Comparison of ENCODE assay signal across 9 mouse cellular contexts in genomic region chr3:84937360-84938355, GRCm38 (mm10).
A peak's percentile ranks its signal among the peaks of the same experiment; 100 is the strongest.
DNase-seq lines count a peak whose midpoint lies in the region; ATAC-seq and TF ChIP-seq lines count a peak whose summit lies in the region.
"Had no signal": no experiment of that assay in that cellular context is flagged by ENCODE, and none has a peak within 500 bp of the region (broad histone marks: within the 10 kb centered on the region; RNA-seq: fewer than 3 reads in every experiment).

No protein-coding gene starts in this region.

- WGBS in forebrain, embryonic 12.5 days: 23% methylated on average over 12 of the region's 12 CpGs
- 27% methylated on average over 12 of the region's 12 CpGs for WGBS in neural tube, embryonic 15.5 days

- no peaks in the 10 kb centered on the region for H3K9me3 ChIP-seq in forebrain, embryonic 12.5 days
- no peaks in the 10 kb centered on the region for H3K9me3 ChIP-seq in neural tube, embryonic 15.5 days (replicated peaks)

- H3K36me3 ChIP-seq in forebrain, embryonic 12.5 days (replicated peaks): no peaks in the 10 kb centered on the region
- no peaks in the 10 kb centered on the region for H3K36me3 ChIP-seq in neural tube, embryonic 15.5 days

- TF ChIP-seq CTCF in left cerebral cortex, adult 2 months (IDR thresholded peaks at IDR 0.05): no peak

- H3K4me2 ChIP-seq in forebrain, embryonic 12.5 days: peak overlapping the region; percentile 27; the same call in 1 of the 2 replicates
- no peak overlapping the region for H3K4me2 ChIP-seq in neural tube, embryonic 15.5 days

- H3K4me1 ChIP-seq in forebrain, embryonic 12.5 days: peaks cover 18% of the 10 kb centered on the region
- H3K4me1 ChIP-seq in neural tube, embryonic 15.5 days: peaks cover 5% of the 10 kb centered on the region

- H3K27ac ChIP-seq in left cerebral cortex, adult 2 months: peak overlapping the region; percentile 51
- H3K27ac ChIP-seq in forebrain, embryonic 12.5 days: peak overlapping the region; percentile 86
- H3K27ac ChIP-seq in neural tube, embryonic 15.5 days (replicated peaks): peak overlapping the region; percentile 56; the same call in 1 of the 2 replicates

- no peaks in the 10 kb centered on the region for H3K27me3 ChIP-seq in forebrain, embryonic 12.5 days
- no peaks in the 10 kb centered on the region for H3K27me3 ChIP-seq in neural tube, embryonic 15.5 days (replicated peaks)
- H3K27me3 ChIP-seq: Patski had no signal

- H3K4me3 ChIP-seq in left cerebral cortex, adult 2 months: no peak overlapping the region
- no peak overlapping the region for H3K4me3 ChIP-seq in forebrain, embryonic 12.5 days (replicated peaks)
- H3K4me3 ChIP-seq in neural tube, embryonic 15.5 days (replicated peaks): no peak overlapping the region

- DNase-seq in left cerebral cortex, adult 2 months (ENCODE audit: extremely low spot score in 1 of 2, low spot score in 2 of 2): peak in 1 of 2 experiments; percentile 21
- DNase-seq in left cerebral cortex, adult 11 months (ENCODE audit: low spot score): no peak
- DNase-seq in layer of hippocampus, postnatal 14 days (ENCODE audit: low spot score in 2 of 2): peak; percentile 48 to 57
- no peak for DNase-seq in lung, postnatal 25 days (ENCODE audit: low spot score)
- DNase-seq in spleen, adult 18-20 months: no peak

- H3K9ac ChIP-seq in forebrain, embryonic 12.5 days: no peak overlapping the region
- H3K9ac ChIP-seq in neural tube, embryonic 15.5 days (replicated peaks): no peak overlapping the region

- intact Hi-C loops in left cerebral cortex, adult 2 months (cut with DNase I): loop anchor here (5.0 kb wide), 1 partner anchor 985 kb away; no protein-coding TSS in a partner anchor

- ATAC-seq in forebrain, embryonic 12.5 days (ENCODE audit: low FRiP score): peak; percentile 92
- ATAC-seq in neural tube, embryonic 15.5 days (ENCODE audit: low FRiP score): no peak; the same call in 1 of the 2 replicates
- ATAC-seq in monocyte, adult 5-6 weeks (replicated peaks; ENCODE audit: insufficient number of reproducible peaks, low FRiP score, low TSS enrichment, poor library complexity, severe bottlenecking): no peak
- ATAC-seq: Patski had no signal

Comparison
In these comparisons a context has a peak if more than half of its experiments do, and no peak if none do; other contexts are left out.
1. DNase-seq: peak in layer of hippocampus, postnatal 14 days (2 of 2); none in left cerebral cortex, adult 11 months (single experiment), lung, postnatal 25 days (single experiment) and spleen, adult 18-20 months (0 of 2).
2. Peak in every context shown above with its lines, with median percentiles within 50 percentile points of each other: H3K27ac ChIP-seq.